Mouse (Mus musculus) megakaryocyte, embryonic 14.5 days (primary cell): Measurements from ENCODE around the gene Nr1h2. TPM values are rescaled to one million over a fixed set of nuclear protein-coding genes. Genes with fewer than 3 reads are reported as not detected.

Source experiments
- H3K27me3 ChIP-seq: replicated peaks from 2 replicates; pipeline ENCODE3; 2012; ENCODE audit warnings: inconsistent platforms
- H3K36me3 ChIP-seq: replicated peaks from 2 replicates; pipeline ENCODE3; 2012; ENCODE audit warnings: low read length, inconsistent platforms, mixed read lengths
- H3K4me1 ChIP-seq: 2 replicates; pipeline ENCODE4 v1.6.1; 2012; ENCODE audit warnings: inconsistent platforms
- H3K4me3 ChIP-seq: replicated peaks from 2 replicates; pipeline ENCODE3; 2012; ENCODE audit warnings: moderate library complexity, mild to moderate bottlenecking, inconsistent platforms
- H3K9me3 ChIP-seq: 2 replicates; pipeline ENCODE4 v1.6.1; 2012; ENCODE audit warnings: inconsistent platforms
- FLI1 ChIP-seq: IDR thresholded peaks from 2 replicates; pipeline ENCODE4 v1.6.1; 2012; ENCODE audit warnings: low read length, inconsistent platforms, mixed read lengths
- GATA1 ChIP-seq: IDR thresholded peaks from 3 replicates; pipeline ENCODE4 v1.6.1; 2012; ENCODE audit warnings: mixed read lengths, low read length, inconsistent platforms, borderline replicate concordance
- polyA plus RNA-seq: library from polyadenylated mRNA; stranded (reverse); fragments of >175 nt; gene quantifications from 2 replicates; pipeline ENCODE4 v1.2.3, GENCODE M21; 2012; ENCODE audit warnings: low replicate concordance; ENCODE audit not compliant: insufficient read depth

Nr1h2 gene
- polyA plus RNA-seq, 1 experiment = 269 TPM

- Histone ChIP-seq H3K9me3 (no peaks in the 10 kb centered on the region), H3K36me3 (peaks cover 62% of the 10 kb centered on the region), H3K4me3 (no peak overlapping the region), H3K27me3 (peaks cover 22% of the 10 kb centered on the region), H3K4me1 (peaks cover 26% of the 10 kb centered on the region)
- TF ChIP-seq FLI1 = no peak
- TF ChIP-seq GATA1 = no peak
Measured at GRCm38 (mm10) chr7:44532918-44533745, 20.6 kb downstream of the Nr1h2 start.

- Histone ChIP-seq H3K27me3 (peaks cover 27% of the 10 kb centered on the region), H3K4me1 (peaks cover 36% of the 10 kb centered on the region), H3K36me3 (peaks cover 52% of the 10 kb centered on the region), H3K9me3 (no peaks in the 10 kb centered on the region), H3K4me3 (no peak within 1 kb of the TSS)
- TF ChIP-seq GATA1 = no peak
- TF ChIP-seq FLI1 = no peak
Measured at GRCm38 (mm10) chr7:44531946-44532732, 21.6 kb downstream of the Nr1h2 start, which contains the start of gene Spib. Gene Spib (minus strand): TSS chr7:44532071.

GRCm38 (mm10) chr7:44531207-44531606, 22.5 kb downstream of the Nr1h2 start:
- Histone ChIP-seq H3K4me1 (peaks cover 37% of the 10 kb centered on the region), H3K27me3 (peaks cover 35% of the 10 kb centered on the region), H3K36me3 (peaks cover 43% of the 10 kb centered on the region), H3K4me3 (no peak overlapping the region), H3K9me3 (no peaks in the 10 kb centered on the region)
- TF ChIP-seq GATA1 (no peak), FLI1 (no peak)

- TF ChIP-seq FLI1 (no peak), GATA1 (no peak)
- Histone ChIP-seq H3K4me1 (peaks cover 37% of the 10 kb centered on the region), H3K9me3 (no peaks in the 10 kb centered on the region), H3K4me3 (no peak overlapping the region), H3K27me3 (peaks cover 41% of the 10 kb centered on the region), H3K36me3 (peaks cover 36% of the 10 kb centered on the region)
Measured at GRCm38 (mm10) chr7:44530507-44530906, 23.2 kb downstream of the Nr1h2 start.

GRCm38 (mm10) chr7:44529518-44529917, 24.2 kb downstream of the Nr1h2 start:
- Histone ChIP-seq H3K9me3 (no peaks in the 10 kb centered on the region), H3K36me3 (peaks cover 26% of the 10 kb centered on the region), H3K4me1 (peaks cover 36% of the 10 kb centered on the region), H3K27me3 (peaks cover 51% of the 10 kb centered on the region), H3K4me3 (no peak overlapping the region)
- TF ChIP-seq FLI1 (no peak), GATA1 (no peak)

GRCm38 (mm10) chr7:44527483-44528398, 26.0 kb downstream of the Nr1h2 start:
- no peak for TF ChIP-seq FLI1
- no peak for TF ChIP-seq GATA1
- H3K4me1 ChIP-seq = peaks cover 33% of the 10 kb centered on the region
- H3K27me3 ChIP-seq = peaks cover 69% of the 10 kb centered on the region
- H3K4me3 ChIP-seq = peak overlapping the region; percentile 93
- no peaks in the 10 kb centered on the region for H3K9me3 ChIP-seq
- peaks cover 8% of the 10 kb centered on the region for H3K36me3 ChIP-seq

GRCm38 (mm10) chr7:44526414-44527154, 27.2 kb downstream of the Nr1h2 start:
- Histone ChIP-seq H3K4me3 (no peak overlapping the region), H3K27me3 (peaks cover 79% of the 10 kb centered on the region), H3K4me1 (peaks cover 34% of the 10 kb centered on the region), H3K9me3 (no peaks in the 10 kb centered on the region), H3K36me3 (no peaks in the 10 kb centered on the region)
- TF ChIP-seq FLI1 (no peak), GATA1 (no peak)

GRCm38 (mm10) chr7:44525126-44525832, 28.5 kb downstream of the Nr1h2 start:
- Histone ChIP-seq H3K36me3 (no peaks in the 10 kb centered on the region), H3K4me1 (peaks cover 31% of the 10 kb centered on the region), H3K4me3 (no peak overlapping the region), H3K27me3 (peaks cover 88% of the 10 kb centered on the region), H3K9me3 (no peaks in the 10 kb centered on the region)
- TF ChIP-seq GATA1 (no peak), FLI1 (no peak)
